Mouse (Mus musculus) testis, postnatal 14 days (tissue): ENCODE data around the gene Mageb18.
"Not testable (repeated sequence)": the region's sequence is repeated elsewhere in the genome, so short reads cannot be mapped to it uniquely, and the experiment has no call there.

Experiments
- DNase-seq: peaks from one replicate; pipeline ENCODE4 v3.0.0; 2021; ENCODE audit warnings: low spot score

The Mageb18 gene

GRCm38 (mm10) chrX:92599472-92599871, at the start of gene Mageb18:
TSS of gene Mageb18 (minus strand) at chrX:92599572.
- no peak for DNase-seq

GRCm38 (mm10) chrX:92612788-92613187, 13.4 kb upstream of the Mageb18 start:
- no peak for DNase-seq

- DNase-seq = no peak
Measured at GRCm38 (mm10) chrX:92610466-92610865, 11.1 kb upstream of the Mageb18 start.

- DNase-seq = no peak
Measured at GRCm38 (mm10) chrX:92597324-92597723, 2.0 kb downstream of the Mageb18 start.

GRCm38 (mm10) chrX:92527826-92528225, 71.5 kb downstream of the Mageb18 start:
- DNase-seq = no peak

GRCm38 (mm10) chrX:92498254-92498653, 101.1 kb downstream of the Mageb18 start:
- DNase-seq = no peak

GRCm38 (mm10) chrX:92489649-92490048, 109.7 kb downstream of the Mageb18 start, which contains the start of gene Gm5941:
TSS of gene Gm5941 (plus strand) at chrX:92489949.
- not testable (repeated sequence) for DNase-seq

- DNase-seq = no peak
Measured at GRCm38 (mm10) chrX:92464773-92465172, 134.6 kb downstream of the Mageb18 start.

- DNase-seq = no peak
Measured at GRCm38 (mm10) chrX:92460496-92460895, 138.9 kb downstream of the Mageb18 start.

GRCm38 (mm10) chrX:92387384-92387783, 212.0 kb downstream of the Mageb18 start:
- no peak for DNase-seq

GRCm38 (mm10) chrX:92342924-92343323, 256.4 kb downstream of the Mageb18 start:
- DNase-seq = peak; percentile 4

GRCm38 (mm10) chrX:92340906-92341305, 258.5 kb downstream of the Mageb18 start:
- no peak for DNase-seq

GRCm38 (mm10) chrX:92339551-92339950, 259.8 kb downstream of the Mageb18 start:
- DNase-seq = no peak

- no peak for DNase-seq
Measured at GRCm38 (mm10) chrX:92333459-92333858, 265.9 kb downstream of the Mageb18 start.

- DNase-seq = no peak
Measured at GRCm38 (mm10) chrX:92323599-92323998, 275.8 kb downstream of the Mageb18 start.

- DNase-seq = no peak
Measured at GRCm38 (mm10) chrX:92280619-92281018, 318.8 kb downstream of the Mageb18 start.
